Mouse (Mus musculus) MEL-GATA-1-ER (cell line): Measurements from ENCODE around the gene Slc7a15.

ENCODE experiments used
- DNase-seq: peaks from one replicate; pipeline ENCODE4 v3.0.0-alpha.2; 2012; ENCODE audit warnings: low read depth; ENCODE audit errors: extremely low read depth

Gene Slc7a15

GRCm38 (mm10) chr12:8487281-8487680, 111.6 kb downstream of the Slc7a15 start:
- DNase-seq, result no peak

DNA sequence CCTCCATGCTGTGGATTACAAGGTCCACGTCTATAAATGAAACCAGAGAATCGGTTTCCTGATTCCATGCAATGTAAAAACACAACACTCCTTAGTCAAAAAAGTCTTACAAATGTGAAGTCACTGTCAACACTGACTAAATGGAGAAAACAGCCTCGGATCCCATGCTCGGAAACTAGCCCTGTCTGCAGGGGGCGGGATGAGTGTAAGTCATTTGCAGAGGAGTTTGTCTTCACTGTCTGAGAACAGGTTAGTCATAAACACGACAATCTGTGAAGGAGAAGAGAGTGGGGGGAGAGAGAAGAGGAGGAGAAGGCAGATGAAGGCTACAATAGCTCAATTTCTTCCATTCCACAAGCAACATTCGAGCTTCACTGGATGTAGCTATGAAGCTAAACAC, 113.6 kb downstream of the Slc7a15 start:
- DNase-seq, result no peak

DNA sequence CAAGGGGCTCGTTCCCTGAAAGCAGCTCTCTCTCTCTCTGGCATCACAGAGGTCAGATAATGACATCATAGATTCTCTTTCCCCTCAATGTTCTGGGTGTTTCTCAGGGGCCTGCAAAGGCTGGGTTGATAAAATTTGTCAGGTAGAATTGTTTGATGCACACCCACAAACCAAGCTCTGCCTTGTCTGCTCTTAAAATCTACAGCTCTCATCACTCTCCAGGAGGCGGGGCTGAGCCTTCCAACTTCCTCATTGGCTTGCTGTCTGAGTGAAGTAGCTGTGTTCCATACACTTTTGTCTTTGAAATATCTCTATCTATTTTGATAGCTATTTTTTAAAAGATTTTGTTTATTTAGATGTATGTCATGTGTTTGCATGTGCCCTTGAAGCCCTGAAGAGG, 116.7 kb downstream of the Slc7a15 start:
- no peak for DNase-seq
